Mouse (Mus musculus): ENCODE measurements around the gene Triml1. TPM values are rescaled to one million over a fixed set of nuclear protein-coding genes. Genes with fewer than 3 reads are reported as not detected.

Gene Triml1
- polyA plus RNA-seq (2015; fragmentation: Nextera tagmentation; extraction: Ambion mirVana): not detected in 2 replicates

DNA sequence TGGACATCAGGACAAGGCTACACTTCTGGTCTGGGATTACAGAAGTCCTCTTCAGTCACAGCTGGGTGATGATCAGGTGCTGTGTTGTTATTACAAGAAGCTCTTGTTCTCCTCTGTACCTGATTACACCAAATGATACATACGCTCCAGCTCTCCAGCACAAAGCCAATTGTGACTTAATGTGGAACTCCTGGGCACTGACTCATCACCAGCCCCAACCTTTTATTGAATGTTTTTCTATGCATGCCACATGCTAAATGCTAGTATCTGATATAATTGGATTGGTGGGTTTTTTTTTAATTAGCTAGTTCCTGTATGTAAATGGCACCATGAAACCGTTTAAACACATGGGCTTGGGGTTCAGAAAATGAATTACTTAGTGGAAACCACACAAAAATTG is at the start of gene Triml1:
TSS of gene Triml1 (minus strand) at position 101 of the 400 bp plus-strand sequence.
- Histone ChIP-seq H3K9ac (no peak within 1 kb of the TSS), H3K36me3 (no peaks in the 10 kb centered on the region), H3K4me2 (replicated peaks) (no peak within 1 kb of the TSS), H3K4me1 (no peaks in the 10 kb centered on the region), H3K27me3 (no peaks in the 10 kb centered on the region), H3K9me3 (no peaks in the 10 kb centered on the region), H3K4me3 (no peak within 1 kb of the TSS), H3K27ac (no peak within 1 kb of the TSS)
- 85% methylated on average over 2 of the region's 2 CpGs for WGBS
- no peak for ATAC-seq (ENCODE audit: low FRiP score, low read depth)

DNA sequence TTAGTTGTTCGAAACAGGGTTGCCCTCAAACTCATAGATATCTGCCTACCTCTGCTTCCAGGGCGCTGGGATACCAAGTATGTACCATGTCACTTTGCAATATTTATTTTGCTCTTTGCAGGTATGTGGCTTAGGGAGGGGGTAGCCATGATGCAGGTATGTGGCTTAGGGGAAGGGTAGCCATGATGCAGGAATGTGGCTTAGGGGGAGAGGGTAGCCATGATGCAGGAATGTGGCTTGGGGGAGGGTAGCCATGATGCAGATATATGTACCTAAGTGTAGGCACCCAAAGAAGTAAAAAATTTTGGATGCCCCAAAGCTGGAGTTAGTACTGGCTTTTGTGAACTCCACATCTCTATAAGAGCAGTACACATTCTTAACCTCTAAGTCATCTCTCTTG is 41.0 kb upstream of the Triml1 start:
- no peak overlapping the region for H3K9ac ChIP-seq
- ATAC-seq (ENCODE audit: low FRiP score, low read depth): no peak
- 95% methylated on average over 2 of the region's 2 CpGs for WGBS
- no peaks in the 10 kb centered on the region for H3K36me3 ChIP-seq
- no peaks in the 10 kb centered on the region; the same call in 1 of the 2 replicates for H3K9me3 ChIP-seq
- no peak overlapping the region for H3K4me2 ChIP-seq (replicated peaks)
- H3K27me3 ChIP-seq: no peaks in the 10 kb centered on the region
- H3K27ac ChIP-seq: no peak overlapping the region
- H3K4me3 ChIP-seq: no peak overlapping the region
- H3K4me1 ChIP-seq: no peaks in the 10 kb centered on the region

DNA sequence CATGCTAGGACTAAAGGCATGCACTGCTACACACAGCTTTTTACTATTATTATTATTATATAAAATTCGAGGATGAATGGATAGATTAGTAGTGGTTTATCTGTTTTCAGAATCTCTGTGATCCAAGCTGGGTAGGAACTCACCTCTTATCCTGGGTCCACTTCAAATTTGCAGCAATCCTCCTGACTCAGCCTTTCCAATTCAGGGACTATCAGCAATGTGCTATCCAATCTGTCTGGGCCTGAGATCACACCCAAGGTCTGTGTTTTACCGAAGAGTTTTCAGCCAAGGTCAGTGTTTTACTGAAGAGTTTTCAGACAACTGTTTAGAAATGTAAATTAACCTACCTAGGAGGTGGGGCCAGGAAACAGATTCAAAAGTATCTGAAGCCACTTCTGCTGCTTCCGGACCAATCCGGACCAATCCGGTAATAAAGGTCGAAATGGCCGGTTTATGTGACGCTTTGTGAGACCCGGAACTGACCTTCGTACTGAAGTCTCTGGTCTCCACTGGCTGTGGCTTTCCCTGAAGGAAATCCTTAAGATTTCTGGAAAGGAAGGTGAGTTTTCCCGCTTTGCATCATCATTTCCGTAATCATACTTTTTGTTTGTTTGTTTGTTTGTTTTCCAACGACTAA is 38.9 kb upstream of the Triml1 start, which contains the start of gene Triml2:
TSS of gene Triml2 (plus strand) at position 488 of the 637 bp plus-strand sequence.
- H3K27me3 ChIP-seq: no peaks in the 10 kb centered on the region
- no peak within 1 kb of the TSS for H3K4me3 ChIP-seq
- H3K36me3 ChIP-seq: no peaks in the 10 kb centered on the region
- H3K4me2 ChIP-seq (replicated peaks): no peak within 1 kb of the TSS
- 92% methylated on average over 13 of the region's 13 CpGs for WGBS
- no peak within 1 kb of the TSS for H3K9ac ChIP-seq
- H3K4me1 ChIP-seq: no peaks in the 10 kb centered on the region
- no peak for ATAC-seq (ENCODE audit: low FRiP score, low read depth)
- H3K27ac ChIP-seq: no peak within 1 kb of the TSS
- H3K9me3 ChIP-seq: no peaks in the 10 kb centered on the region; the same call in 1 of the 2 replicates

DNA sequence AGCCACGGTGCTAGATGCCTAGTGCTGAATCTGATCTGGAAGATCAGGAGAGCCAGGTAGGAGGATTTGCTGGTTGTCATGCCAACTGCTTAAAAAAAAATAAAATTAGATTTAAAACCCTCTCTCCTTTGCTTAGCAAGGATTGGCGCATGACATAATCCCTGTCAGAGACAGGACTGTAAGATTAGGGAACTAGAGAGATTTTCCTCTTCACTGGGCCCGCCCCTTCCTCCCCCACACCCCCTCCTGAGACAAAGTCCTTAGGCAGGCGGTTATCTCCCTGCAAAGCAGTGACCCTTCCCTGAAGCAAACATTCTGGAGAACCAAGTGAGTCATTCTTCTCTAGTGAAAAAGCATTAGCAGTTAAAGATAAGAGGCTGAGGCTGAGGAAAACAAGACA is 37.9 kb upstream of the Triml1 start:
- no peaks in the 10 kb centered on the region for H3K4me1 ChIP-seq
- H3K27me3 ChIP-seq: no peaks in the 10 kb centered on the region
- H3K4me3 ChIP-seq: no peak overlapping the region
- no peaks in the 10 kb centered on the region for H3K36me3 ChIP-seq
- H3K9me3 ChIP-seq: no peaks in the 10 kb centered on the region; the same call in 1 of the 2 replicates
- H3K9ac ChIP-seq: no peak overlapping the region
- no peak for ATAC-seq (ENCODE audit: low FRiP score, low read depth)
- no peak overlapping the region for H3K27ac ChIP-seq
- WGBS: 74% methylated on average over 4 of the region's 4 CpGs
- no peak overlapping the region for H3K4me2 ChIP-seq (replicated peaks)

DNA sequence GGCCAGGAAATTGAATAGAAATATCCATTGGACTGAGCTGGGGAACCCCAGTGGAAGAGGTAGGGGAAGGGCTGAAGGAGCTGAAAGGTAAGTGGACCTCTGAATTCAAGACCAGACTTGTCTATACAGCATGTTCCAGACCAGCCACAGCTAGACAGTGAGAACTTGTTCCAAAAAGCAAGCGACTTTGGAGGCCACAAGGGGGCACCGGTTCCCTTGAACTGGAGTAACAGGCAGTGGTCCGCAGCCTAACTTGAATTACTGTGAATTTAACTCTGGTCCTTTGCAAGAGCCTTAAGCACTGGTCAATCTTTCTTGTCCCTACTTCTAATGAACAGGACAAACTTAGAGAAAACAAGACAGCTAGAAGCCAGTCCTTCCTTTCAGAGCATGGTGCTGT is 37.0 kb upstream of the Triml1 start:
- 59% methylated on average over 3 of the region's 3 CpGs for WGBS
- Histone ChIP-seq H3K36me3 (no peaks in the 10 kb centered on the region), H3K4me1 (no peaks in the 10 kb centered on the region), H3K4me3 (no peak overlapping the region), H3K9me3 (no peaks in the 10 kb centered on the region; the same call in 1 of the 2 replicates), H3K27me3 (no peaks in the 10 kb centered on the region), H3K9ac (no peak overlapping the region), H3K4me2 (replicated peaks) (no peak overlapping the region), H3K27ac (no peak overlapping the region)
- no peak for ATAC-seq (ENCODE audit: low FRiP score, low read depth)

DNA sequence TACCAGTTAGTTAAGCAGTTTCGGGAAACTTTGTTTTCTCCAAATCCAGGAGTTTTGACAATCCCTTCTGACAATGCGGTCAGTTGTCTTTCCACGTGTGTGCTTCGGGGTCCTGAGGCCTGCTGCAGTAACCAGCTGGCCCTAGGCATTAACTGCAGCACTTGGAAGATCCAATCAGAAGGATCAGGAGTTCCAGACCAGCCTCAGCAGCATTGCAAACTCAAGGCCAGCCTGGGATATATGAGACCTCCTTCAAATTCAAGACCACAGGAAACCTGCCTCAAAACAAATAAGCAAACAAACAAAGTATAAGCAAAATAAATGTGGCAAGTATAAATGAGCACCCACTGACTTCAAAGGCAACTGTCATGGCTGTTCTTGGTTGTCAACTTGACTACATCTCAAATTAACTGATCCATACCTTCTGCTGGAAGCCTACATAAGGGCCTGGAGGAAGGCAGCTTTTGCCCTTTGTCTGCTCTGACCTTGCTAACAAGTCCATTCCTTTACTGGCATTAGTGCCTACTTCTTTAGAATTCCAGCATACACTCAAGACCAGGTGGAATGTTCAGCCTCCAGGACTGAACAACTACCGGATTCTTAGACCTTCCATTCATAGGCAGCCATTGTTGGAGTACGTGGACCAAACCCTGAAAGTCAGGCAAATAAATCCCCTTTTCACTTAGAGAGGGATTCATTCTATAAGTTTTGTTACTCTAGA is 35.6 kb upstream of the Triml1 start:
- ATAC-seq (ENCODE audit: low FRiP score, low read depth): no peak
- Histone ChIP-seq H3K9me3 (no peaks in the 10 kb centered on the region; the same call in 1 of the 2 replicates), H3K9ac (no peak overlapping the region), H3K27ac (no peak overlapping the region), H3K4me3 (no peak overlapping the region), H3K27me3 (no peaks in the 10 kb centered on the region), H3K4me1 (no peaks in the 10 kb centered on the region), H3K36me3 (no peaks in the 10 kb centered on the region), H3K4me2 (replicated peaks) (no peak overlapping the region)
- WGBS: 89% methylated on average over 6 of the region's 6 CpGs

DNA sequence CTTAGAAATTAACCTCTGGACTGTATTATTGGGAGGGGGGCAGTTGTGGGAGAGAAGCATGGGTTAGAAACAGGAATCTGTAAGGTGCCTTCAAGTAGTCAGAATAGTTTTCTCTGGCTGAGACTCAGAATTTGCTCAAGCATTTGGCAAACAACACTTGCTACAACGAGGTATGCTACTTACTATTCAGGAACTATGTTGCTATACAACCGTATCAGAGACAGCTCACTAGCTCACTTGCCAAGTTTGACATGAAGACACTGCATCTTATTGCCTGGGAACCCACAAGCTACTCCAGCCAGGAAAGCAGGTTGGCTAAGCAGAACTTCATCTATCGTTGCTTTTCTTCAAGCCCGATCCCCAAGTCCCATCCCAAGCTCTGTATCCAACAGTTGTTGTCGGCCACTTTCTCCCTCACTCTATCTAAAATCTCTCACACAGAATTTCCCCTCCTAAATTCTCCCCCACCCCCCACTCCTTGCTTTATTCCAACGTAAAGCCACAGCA is 28.0 kb upstream of the Triml1 start:
- H3K4me3 ChIP-seq: no peak overlapping the region
- no peak for ATAC-seq (ENCODE audit: low FRiP score, low read depth)
- no peaks in the 10 kb centered on the region for H3K36me3 ChIP-seq

DNA sequence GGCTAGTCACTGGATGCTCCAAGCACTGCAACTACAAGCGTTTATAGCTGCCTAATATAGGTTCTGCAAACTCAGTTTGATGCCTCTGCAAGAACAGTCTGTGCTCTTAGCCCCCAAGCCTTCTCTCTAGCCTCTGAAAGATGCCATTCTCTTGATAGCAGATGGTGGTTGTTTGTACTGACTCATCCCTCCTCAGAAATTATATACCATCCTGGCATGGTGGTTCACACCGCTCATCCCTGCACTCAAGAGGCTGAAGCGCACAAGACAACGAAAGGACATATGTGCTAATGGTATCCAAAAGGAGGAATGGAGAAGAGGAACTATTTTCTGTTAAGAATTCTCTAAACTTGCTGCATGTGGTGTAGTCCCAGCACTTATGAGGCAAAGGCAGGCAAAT is 26.8 kb upstream of the Triml1 start:
- WGBS: 82% methylated on average over 4 of the region's 4 CpGs

More for the DNA sequence above, 28.0 kb upstream of the Triml1 start:
- no peaks in the 10 kb centered on the region for H3K4me1 ChIP-seq
- 86% methylated on average over 6 of the region's 6 CpGs for WGBS
- H3K4me2 ChIP-seq (replicated peaks): no peak overlapping the region
- H3K9me3 ChIP-seq: no peaks in the 10 kb centered on the region
- H3K9ac ChIP-seq: no peak overlapping the region
- H3K27ac ChIP-seq: no peak overlapping the region
- no peaks in the 10 kb centered on the region for H3K27me3 ChIP-seq

DNA sequence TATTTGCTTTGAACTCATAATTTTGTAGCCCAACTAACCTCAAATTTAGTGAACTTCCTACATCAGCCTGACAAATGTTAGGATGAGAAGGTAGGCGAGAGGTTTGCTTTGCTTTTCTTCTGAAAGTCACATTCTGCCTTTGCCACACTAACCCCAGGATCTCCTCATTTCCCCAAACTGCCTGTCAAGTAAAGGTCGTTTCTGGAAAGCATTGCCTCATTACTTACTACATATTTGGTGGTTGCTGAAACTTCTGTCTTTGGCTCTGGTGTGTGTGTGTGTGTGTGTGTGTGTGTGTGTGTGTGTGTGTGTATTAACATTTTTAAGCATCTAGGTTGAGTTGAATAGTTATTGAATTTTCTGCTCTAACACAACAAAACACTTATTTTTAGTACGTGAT is 23.2 kb upstream of the Triml1 start:
- WGBS: 76% methylated on average over 3 of the region's 3 CpGs
- ATAC-seq (ENCODE audit: low FRiP score, low read depth): no peak
- Histone ChIP-seq H3K27ac (no peak overlapping the region), H3K9me3 (no peaks in the 10 kb centered on the region), H3K4me2 (replicated peaks) (no peak overlapping the region), H3K4me3 (no peak overlapping the region), H3K27me3 (no peaks in the 10 kb centered on the region), H3K4me1 (no peaks in the 10 kb centered on the region), H3K36me3 (no peaks in the 10 kb centered on the region), H3K9ac (no peak overlapping the region)

More for the DNA sequence above, 26.8 kb upstream of the Triml1 start:
- Histone ChIP-seq H3K36me3 (no peaks in the 10 kb centered on the region), H3K4me1 (no peaks in the 10 kb centered on the region), H3K27me3 (no peaks in the 10 kb centered on the region), H3K4me3 (no peak overlapping the region), H3K9me3 (no peaks in the 10 kb centered on the region), H3K9ac (no peak overlapping the region), H3K27ac (no peak overlapping the region), H3K4me2 (replicated peaks) (no peak overlapping the region)
- no peak for ATAC-seq (ENCODE audit: low FRiP score, low read depth)

DNA sequence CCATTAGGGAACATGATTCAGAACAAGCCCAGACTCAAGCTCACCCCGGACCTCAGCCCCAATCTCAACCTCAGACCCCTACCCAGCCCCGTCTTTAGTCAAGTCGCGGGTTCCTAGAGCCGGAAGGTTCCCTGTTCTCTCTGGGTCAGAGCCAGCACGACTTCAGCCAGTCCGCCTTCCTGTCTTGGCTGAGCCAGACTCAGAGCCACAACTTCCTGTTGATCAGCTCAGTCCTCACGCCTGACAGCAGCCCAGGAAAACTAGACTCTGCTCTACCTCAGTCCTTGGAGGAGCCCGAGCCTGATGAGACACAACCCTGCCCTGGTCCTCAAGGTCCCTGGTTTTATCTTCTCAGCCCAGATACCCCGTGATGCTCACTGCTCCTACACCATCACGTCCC is 22.0 kb upstream of the Triml1 start:
- ATAC-seq (ENCODE audit: low FRiP score, low read depth): no peak; the same call in 1 of the 2 replicates
- Histone ChIP-seq H3K4me2 (replicated peaks) (no peak overlapping the region), H3K4me3 (no peak overlapping the region), H3K27me3 (no peaks in the 10 kb centered on the region), H3K36me3 (no peaks in the 10 kb centered on the region), H3K9ac (no peak overlapping the region), H3K4me1 (no peaks in the 10 kb centered on the region), H3K27ac (no peak overlapping the region), H3K9me3 (no peaks in the 10 kb centered on the region)
- 85% methylated on average over 11 of the region's 11 CpGs for WGBS

DNA sequence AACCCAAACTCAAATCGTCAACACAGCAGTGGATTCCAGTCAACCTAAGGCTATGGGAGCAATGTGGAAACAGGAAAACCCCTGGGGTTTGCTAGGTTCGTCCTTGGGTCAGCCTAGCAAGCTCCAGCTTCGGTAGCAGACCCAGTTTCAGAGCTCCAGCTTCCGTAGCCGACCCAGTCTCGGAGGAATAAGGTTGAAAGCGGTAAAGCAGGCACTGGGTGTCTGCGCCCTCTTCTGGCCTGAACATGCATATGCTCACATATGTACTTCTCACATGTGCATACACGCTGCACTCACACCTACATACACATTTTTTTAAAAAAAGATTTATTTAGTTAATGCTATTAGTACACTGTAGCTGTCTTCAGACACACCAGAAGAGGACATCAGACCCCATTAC is 8.0 kb upstream of the Triml1 start:
- no peak overlapping the region for H3K4me2 ChIP-seq (replicated peaks)
- H3K4me3 ChIP-seq: no peak overlapping the region
- no peak for ATAC-seq (ENCODE audit: low FRiP score, low read depth)
- H3K9me3 ChIP-seq: no peaks in the 10 kb centered on the region
- H3K4me1 ChIP-seq: no peaks in the 10 kb centered on the region
- H3K9ac ChIP-seq: no peak overlapping the region
- no peaks in the 10 kb centered on the region for H3K27me3 ChIP-seq
- no peak overlapping the region for H3K27ac ChIP-seq
- H3K36me3 ChIP-seq: no peaks in the 10 kb centered on the region
- whole genome bisulfite sequencing: 92% methylated on average over 9 of the region's 9 CpGs

DNA sequence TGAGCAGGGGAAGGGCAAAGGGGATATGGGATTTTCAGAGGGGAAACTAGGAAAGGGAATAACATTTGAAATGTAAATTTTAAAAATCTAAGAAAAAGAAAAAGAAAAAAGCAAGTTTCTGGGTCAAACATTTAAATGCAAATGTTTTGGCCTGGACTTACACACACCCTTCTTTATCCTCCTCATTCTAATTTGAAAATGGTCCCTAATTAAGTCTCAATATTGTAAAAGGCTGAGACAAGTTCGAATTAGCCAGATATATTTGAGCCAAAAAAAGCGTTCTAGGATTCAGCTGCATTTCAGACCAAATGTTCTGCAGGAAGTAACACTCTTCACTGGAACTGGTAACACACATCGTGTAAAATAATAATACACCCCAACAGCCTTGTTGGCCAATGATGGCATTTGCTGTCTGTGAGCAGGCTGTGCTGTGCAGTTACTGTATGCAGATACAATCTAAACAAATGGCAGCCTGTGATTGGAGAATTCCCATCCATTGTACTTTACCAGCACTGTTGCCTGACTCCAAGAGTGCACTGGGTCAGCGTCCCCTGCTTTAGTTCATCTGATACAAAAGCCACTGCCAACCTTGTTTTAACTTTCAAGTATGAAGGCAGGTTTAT is 30.0 kb downstream of the Triml1 start:
- Histone ChIP-seq H3K4me3 (no peak overlapping the region), H3K27ac (no peak overlapping the region), H3K36me3 (no peaks in the 10 kb centered on the region), H3K27me3 (no peaks in the 10 kb centered on the region), H3K4me2 (replicated peaks) (no peak overlapping the region), H3K9me3 (no peaks in the 10 kb centered on the region), H3K9ac (no peak overlapping the region), H3K4me1 (no peaks in the 10 kb centered on the region)
- no peak for ATAC-seq (ENCODE audit: low FRiP score, low read depth)
- WGBS: 81% methylated on average over 4 of the region's 4 CpGs
